Mouse (Mus musculus): ENCODE measurements around the gene Ceacam10. TPM values are rescaled to one million over a fixed set of nuclear protein-coding genes. Genes with fewer than 3 reads are reported as not detected.

Gene Ceacam10
- polyA plus RNA-seq, 1 experiment: 0.35 TPM

GRCm38 (mm10) chr7:24773942-24774535 is 3.0 kb upstream of the Ceacam10 start:
- Histone ChIP-seq H3K9me3 (peaks cover 11% of the 10 kb centered on the region), H3K4me1 (peaks cover 7% of the 10 kb centered on the region; the same call in 1 of the 2 replicates), H3K36me3 (replicated peaks; ENCODE audit: low read length) (no peaks in the 10 kb centered on the region), H3K27me3 (replicated peaks) (peaks cover 4% of the 10 kb centered on the region), H3K4me3 (replicated peaks) (no peak overlapping the region)
- TF ChIP-seq GATA1 (IDR thresholded peaks at IDR 0.05; ENCODE audit: borderline replicate concordance, low read length) (no peak), FLI1 (IDR thresholded peaks at IDR 0.05; ENCODE audit: low read length) (no peak)

- TF ChIP-seq GATA1 (IDR thresholded peaks at IDR 0.05; ENCODE audit: borderline replicate concordance, low read length): no peak
- TF ChIP-seq FLI1 (IDR thresholded peaks at IDR 0.05; ENCODE audit: low read length): no peak
- peaks cover 6% of the 10 kb centered on the region for H3K9me3 ChIP-seq
- no peaks in the 10 kb centered on the region for H3K36me3 ChIP-seq (replicated peaks; ENCODE audit: low read length)
- no peak overlapping the region for H3K4me3 ChIP-seq (replicated peaks)
- H3K27me3 ChIP-seq (replicated peaks): peaks cover 5% of the 10 kb centered on the region
- H3K4me1 ChIP-seq: peaks cover 7% of the 10 kb centered on the region; the same call in 1 of the 2 replicates
Observed at GRCm38 (mm10) chr7:24776145-24776544, 861 bp upstream of the Ceacam10 start.

GRCm38 (mm10) chr7:24797918-24798317 is 20.9 kb downstream of the Ceacam10 start:
- no peaks in the 10 kb centered on the region for H3K36me3 ChIP-seq (replicated peaks; ENCODE audit: low read length)
- H3K27me3 ChIP-seq (replicated peaks): peaks cover 23% of the 10 kb centered on the region
- TF ChIP-seq FLI1 (IDR thresholded peaks at IDR 0.05; ENCODE audit: low read length) (no peak), GATA1 (IDR thresholded peaks at IDR 0.05; ENCODE audit: borderline replicate concordance, low read length) (no peak)
- no peak overlapping the region for H3K4me3 ChIP-seq (replicated peaks)
- no peaks in the 10 kb centered on the region for H3K4me1 ChIP-seq
- peaks cover 36% of the 10 kb centered on the region for H3K9me3 ChIP-seq

- no peak for TF ChIP-seq GATA1 (IDR thresholded peaks at IDR 0.05; ENCODE audit: borderline replicate concordance, low read length)
- TF ChIP-seq FLI1 (IDR thresholded peaks at IDR 0.05; ENCODE audit: low read length): no peak
Observed at GRCm38 (mm10) chr7:24802149-24802767, 25.3 kb downstream of the Ceacam10 start.

GRCm38 (mm10) chr7:24804826-24805225 is 27.8 kb downstream of the Ceacam10 start:
- Histone ChIP-seq H3K36me3 (replicated peaks; ENCODE audit: low read length) (no peaks in the 10 kb centered on the region), H3K9me3 (no peaks in the 10 kb centered on the region), H3K27me3 (replicated peaks) (peaks cover 15% of the 10 kb centered on the region), H3K4me3 (replicated peaks) (no peak overlapping the region), H3K4me1 (peaks cover 6% of the 10 kb centered on the region)
- TF ChIP-seq FLI1 (IDR thresholded peaks at IDR 0.05; ENCODE audit: low read length) (no peak), GATA1 (IDR thresholded peaks at IDR 0.05; ENCODE audit: borderline replicate concordance, low read length) (no peak)

More at GRCm38 (mm10) chr7:24802149-24802767, 25.3 kb downstream of the Ceacam10 start:
- peaks cover 16% of the 10 kb centered on the region for H3K27me3 ChIP-seq (replicated peaks)
- H3K9me3 ChIP-seq: peaks cover 18% of the 10 kb centered on the region
- no peaks in the 10 kb centered on the region for H3K4me1 ChIP-seq
- H3K36me3 ChIP-seq (replicated peaks; ENCODE audit: low read length): no peaks in the 10 kb centered on the region
- no peak overlapping the region for H3K4me3 ChIP-seq (replicated peaks)

- H3K27me3 ChIP-seq (replicated peaks): peaks cover 17% of the 10 kb centered on the region
- no peaks in the 10 kb centered on the region for H3K36me3 ChIP-seq (replicated peaks; ENCODE audit: low read length)
- no peak for TF ChIP-seq FLI1 (IDR thresholded peaks at IDR 0.05; ENCODE audit: low read length)
- TF ChIP-seq GATA1 (IDR thresholded peaks at IDR 0.05; ENCODE audit: borderline replicate concordance, low read length): no peak
- peaks cover 9% of the 10 kb centered on the region for H3K4me1 ChIP-seq
- H3K4me3 ChIP-seq (replicated peaks): no peak overlapping the region
- no peaks in the 10 kb centered on the region for H3K9me3 ChIP-seq
Observed at GRCm38 (mm10) chr7:24809041-24809440, 32.0 kb downstream of the Ceacam10 start.

- H3K9me3 ChIP-seq: peaks cover 9% of the 10 kb centered on the region
- peaks cover 45% of the 10 kb centered on the region for H3K27me3 ChIP-seq (replicated peaks)
- peaks cover 13% of the 10 kb centered on the region for H3K4me1 ChIP-seq
- H3K36me3 ChIP-seq (replicated peaks; ENCODE audit: low read length): no peaks in the 10 kb centered on the region
- TF ChIP-seq FLI1 (IDR thresholded peaks at IDR 0.05; ENCODE audit: low read length): no peak
- no peak for TF ChIP-seq GATA1 (IDR thresholded peaks at IDR 0.05; ENCODE audit: borderline replicate concordance, low read length)
- H3K4me3 ChIP-seq (replicated peaks): no peak overlapping the region
Observed at GRCm38 (mm10) chr7:24817502-24817901, 40.5 kb downstream of the Ceacam10 start.

GRCm38 (mm10) chr7:24824452-24824851 is 47.4 kb downstream of the Ceacam10 start:
- peak overlapping the region; percentile 59 for H3K4me3 ChIP-seq (replicated peaks)
- H3K9me3 ChIP-seq: 0 out of 2 replicates have a peak, but pooled peaks cover 4% of the 10 kb centered on the region
- H3K36me3 ChIP-seq (replicated peaks; ENCODE audit: low read length): no peaks in the 10 kb centered on the region
- H3K4me1 ChIP-seq: peaks cover 59% of the 10 kb centered on the region
- TF ChIP-seq FLI1 (IDR thresholded peaks at IDR 0.05; ENCODE audit: low read length) (0 out of 2 replicates have a peak, but pooled peaks have one; percentile 9), GATA1 (IDR thresholded peaks at IDR 0.05; ENCODE audit: borderline replicate concordance, low read length) (no peak)
- peaks cover 28% of the 10 kb centered on the region for H3K27me3 ChIP-seq (replicated peaks)

- Histone ChIP-seq H3K27me3 (replicated peaks) (peaks cover 16% of the 10 kb centered on the region), H3K4me1 (peaks cover 51% of the 10 kb centered on the region), H3K36me3 (replicated peaks; ENCODE audit: low read length) (no peaks in the 10 kb centered on the region), H3K9me3 (peaks cover 12% of the 10 kb centered on the region), H3K4me3 (replicated peaks) (no peak overlapping the region)
- TF ChIP-seq GATA1 (IDR thresholded peaks at IDR 0.05; ENCODE audit: borderline replicate concordance, low read length) (no peak), FLI1 (IDR thresholded peaks at IDR 0.05; ENCODE audit: low read length) (no peak)
Observed at GRCm38 (mm10) chr7:24827181-24827580, 50.2 kb downstream of the Ceacam10 start.

Other genes with a start within 250 kb of the Ceacam10 start
- 2.9 and 3.1 TPM in 2 replicates for gene Irgq, start 246.5 kb upstream of the Ceacam10 start, polyA plus RNA-seq (2012; ENCODE audit: insufficient read depth, low replicate concordance)
- gene Pinlyp, start 231.1 kb upstream of the Ceacam10 start, polyA plus RNA-seq (2012; ENCODE audit: insufficient read depth, low replicate concordance): not detected in 2 replicates
- 101 and 159 TPM in 2 replicates for gene Xrcc1, start 230.9 kb upstream of the Ceacam10 start, polyA plus RNA-seq (2012; ENCODE audit: insufficient read depth, low replicate concordance)
- 14.5 and 17.5 TPM in 2 replicates for gene Ethe1, start 189.7 kb upstream of the Ceacam10 start, polyA plus RNA-seq (2012; ENCODE audit: insufficient read depth, low replicate concordance)
- 0.30 TPM in 1 of 2 replicates, not detected in the other for gene Zfp575, start 189.6 kb upstream of the Ceacam10 start, polyA plus RNA-seq (2012; ENCODE audit: insufficient read depth, low replicate concordance)
- 2.0 and 8.9 TPM in 2 replicates for gene Phldb3, start 166.4 kb upstream of the Ceacam10 start, polyA plus RNA-seq (2012; ENCODE audit: insufficient read depth, low replicate concordance)
- gene Lypd3, start 140.7 kb upstream of the Ceacam10 start, polyA plus RNA-seq (2012; ENCODE audit: insufficient read depth, low replicate concordance): not detected in 2 replicates
- not detected in 2 replicates for gene Tex101, start 100.5 kb upstream of the Ceacam10 start, polyA plus RNA-seq (2012; ENCODE audit: insufficient read depth, low replicate concordance)
- not detected in 2 replicates for gene BC049730, start 68.0 kb upstream of the Ceacam10 start, polyA plus RNA-seq (2012; ENCODE audit: insufficient read depth, low replicate concordance)
- not detected in 2 replicates for gene Gm4763, start 50.3 kb upstream of the Ceacam10 start, polyA plus RNA-seq (2012; ENCODE audit: insufficient read depth, low replicate concordance)
- gene Cd177, start 16.9 kb upstream of the Ceacam10 start, polyA plus RNA-seq (2012; ENCODE audit: insufficient read depth, low replicate concordance): 0.27 TPM in 1 of 2 replicates, not detected in the other
- 23.1 and 70.1 TPM in 2 replicates for gene Gm9844, start 85.0 kb downstream of the Ceacam10 start, polyA plus RNA-seq (2012; ENCODE audit: insufficient read depth, low replicate concordance)
- gene Lypd4, start 92.7 kb downstream of the Ceacam10 start, polyA plus RNA-seq (2012; ENCODE audit: insufficient read depth, low replicate concordance): not detected in 2 replicates
- not detected in 2 replicates for gene Dmrtc2, start 92.9 kb downstream of the Ceacam10 start, polyA plus RNA-seq (2012; ENCODE audit: insufficient read depth, low replicate concordance)
- 171 and 2,463 TPM in 2 replicates for gene Rps19, start 107.2 kb downstream of the Ceacam10 start, polyA plus RNA-seq (2012; ENCODE audit: insufficient read depth, low replicate concordance)
- 0.50 TPM in 1 of 2 replicates, not detected in the other for gene Cd79a, start 120.2 kb downstream of the Ceacam10 start, polyA plus RNA-seq (2012; ENCODE audit: insufficient read depth, low replicate concordance)
- gene Arhgef1, start 125.7 kb downstream of the Ceacam10 start, polyA plus RNA-seq (2012; ENCODE audit: insufficient read depth, low replicate concordance): 136 and 219 TPM in 2 replicates
- 0.37 TPM in 1 of 2 replicates, not detected in the other for gene Gm4881, start 167.3 kb downstream of the Ceacam10 start, polyA plus RNA-seq (2012; ENCODE audit: insufficient read depth, low replicate concordance)
- 475 and 509 TPM in 2 replicates for gene Rabac1, start 195.5 kb downstream of the Ceacam10 start, polyA plus RNA-seq (2012; ENCODE audit: insufficient read depth, low replicate concordance)
- 7.5 and 25.7 TPM in 2 replicates for gene Atp1a3, start 228.8 kb downstream of the Ceacam10 start, polyA plus RNA-seq (2012; ENCODE audit: insufficient read depth, low replicate concordance)

All from megakaryocyte, embryonic 14.5 days (primary cell).